Mouse (Mus musculus): ENCODE data around the gene 4930535I16Rik.

Gene 4930535I16Rik

GRCm38 (mm10) chr4:123904333-123905125, 13.3 kb downstream of the 4930535I16Rik start, which contains the start of gene Mycbp:
Mycbp (plus strand) TSS chr4:123904832.
- DNase-seq, result peak; percentile 99

DNA sequence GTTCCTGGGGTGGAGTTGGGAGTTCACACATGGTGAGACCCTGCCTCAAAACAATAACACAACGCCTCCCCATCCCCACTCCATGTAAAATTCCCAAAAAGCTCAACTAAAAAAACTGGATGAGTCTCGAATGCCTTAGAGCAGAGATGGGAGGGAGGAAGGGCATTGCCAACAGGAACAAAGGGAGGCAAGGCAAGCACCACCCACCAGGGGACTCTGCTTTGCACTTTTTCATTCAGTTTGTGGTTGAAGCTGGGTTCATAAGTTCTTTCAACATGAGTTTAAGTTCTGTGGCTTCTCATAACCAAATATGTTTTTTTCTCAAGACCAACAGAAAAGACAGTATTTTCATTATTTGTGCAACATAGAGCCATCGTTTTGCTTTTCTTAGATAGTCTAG, 14.4 kb downstream of the 4930535I16Rik start:
- no peak for DNase-seq

DNA sequence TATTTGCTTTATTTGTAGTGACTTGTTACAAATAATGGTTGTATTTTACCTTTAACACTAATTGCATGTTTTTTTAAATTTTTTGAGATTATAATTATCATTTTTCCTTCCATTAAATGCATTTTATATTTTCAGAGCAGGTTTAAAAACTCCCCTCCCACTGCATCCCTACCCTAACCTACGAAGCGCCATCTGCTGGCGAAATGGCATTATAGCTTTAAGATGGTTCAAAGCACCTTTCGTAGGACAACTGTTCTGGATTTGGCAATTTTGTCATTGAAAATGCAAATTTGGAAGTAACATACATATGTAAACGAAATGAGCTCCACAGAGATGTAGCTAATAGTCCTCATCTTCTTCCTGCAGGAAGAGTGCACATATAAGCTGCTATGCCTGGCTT, 19.1 kb downstream of the 4930535I16Rik start:
- peak; percentile 32 for DNase-seq

- DNase-seq, result no peak
Observed at GRCm38 (mm10) chr4:123894295-123894694, 23.5 kb downstream of the 4930535I16Rik start.

GRCm38 (mm10) chr4:123893726-123894125, 24.1 kb downstream of the 4930535I16Rik start:
- no peak for DNase-seq
